Mouse (Mus musculus): ENCODE measurements at regions not wholly inside any gene's neighbourhood (a gene's known extent, or its start where the extent isn't known, plus 50 kb on each side); places are given as distances from the start of the nearest gene placed in this dataset.

DNA sequence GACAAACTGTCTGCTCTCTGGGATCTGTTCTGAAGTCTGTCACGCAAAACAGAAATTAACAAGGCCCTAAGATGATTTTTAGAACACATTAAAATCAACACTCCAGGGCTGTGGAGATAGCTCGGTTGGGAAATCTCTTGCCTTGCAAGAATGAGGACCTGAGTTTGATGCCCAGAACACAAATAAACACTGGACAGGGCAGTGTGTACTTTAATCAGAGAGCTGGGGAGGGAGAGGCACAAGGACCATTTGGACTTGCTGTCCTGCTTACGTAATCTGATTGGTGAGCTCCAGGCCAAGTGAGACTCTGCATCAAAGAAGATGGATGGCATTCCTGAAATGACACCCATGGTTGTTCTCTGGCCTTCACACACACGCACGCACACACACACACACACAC is 111.2 kb upstream of the Stac start:
- no peak overlapping the region for H3K4me2 ChIP-seq
- no peak overlapping the region for H3K4me3 ChIP-seq (replicated peaks)
- H3K9me3 ChIP-seq, result no peaks in the 10 kb centered on the region
- H3K36me3 ChIP-seq (replicated peaks), result no peaks in the 10 kb centered on the region
- no peaks in the 10 kb centered on the region for H3K27me3 ChIP-seq
- no peaks in the 10 kb centered on the region for H3K4me1 ChIP-seq
- WGBS, result 89% methylated on average over 5 of the region's 5 CpGs
- ATAC-seq (ENCODE audit: low FRiP score), result no peak
- H3K27ac ChIP-seq, result no peak overlapping the region
- no peak overlapping the region for H3K9ac ChIP-seq

DNA sequence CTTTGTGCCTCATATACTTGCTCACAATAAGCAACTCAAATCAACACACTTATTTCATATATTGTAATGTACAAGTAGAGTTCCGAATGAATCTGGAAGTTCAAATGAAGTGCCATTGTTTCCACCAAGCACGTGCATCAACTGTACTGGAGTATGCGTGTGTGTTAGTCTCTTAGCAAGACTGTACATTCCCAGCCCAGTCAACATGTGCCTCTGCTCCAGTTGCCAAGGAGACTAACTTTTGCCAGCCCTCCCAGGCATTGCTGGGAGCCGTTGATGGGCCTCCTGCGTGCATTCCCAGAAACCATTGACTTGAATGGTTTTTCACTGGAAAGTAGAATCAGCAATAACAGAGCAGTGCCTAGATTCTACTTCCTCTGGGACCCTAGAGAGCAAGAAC is 110.7 kb upstream of the Stac start:
- no peaks in the 10 kb centered on the region for H3K9me3 ChIP-seq
- H3K27ac ChIP-seq, result no peak overlapping the region
- no peaks in the 10 kb centered on the region for H3K27me3 ChIP-seq
- H3K4me3 ChIP-seq (replicated peaks), result no peak overlapping the region
- no peaks in the 10 kb centered on the region for H3K36me3 ChIP-seq (replicated peaks)
- 88% methylated on average over 5 of the region's 5 CpGs for WGBS
- no peak for ATAC-seq (ENCODE audit: low FRiP score)
- H3K4me2 ChIP-seq, result no peak overlapping the region
- no peaks in the 10 kb centered on the region for H3K4me1 ChIP-seq
- no peak overlapping the region for H3K9ac ChIP-seq

DNA sequence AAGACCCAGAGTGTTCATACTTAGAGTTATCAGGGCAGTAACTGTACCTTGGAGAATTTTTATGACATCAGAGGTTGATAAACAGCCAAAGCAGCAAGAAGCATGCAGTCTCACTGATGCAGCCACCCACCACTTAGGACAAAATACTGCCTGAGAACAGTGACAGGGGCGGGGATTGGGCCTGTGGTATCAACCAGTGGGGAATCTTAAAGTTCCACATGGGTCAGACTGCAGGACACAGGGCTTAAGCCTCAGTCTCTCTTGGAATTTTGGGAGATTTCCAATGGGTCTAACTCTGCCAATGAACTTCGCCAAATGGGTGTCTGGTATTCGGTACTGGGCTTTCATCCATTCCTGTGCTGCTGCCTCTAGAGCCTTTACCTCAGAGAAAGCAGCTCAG is 88.8 kb upstream of the Stac start:
- no peaks in the 10 kb centered on the region for H3K4me1 ChIP-seq
- no peak overlapping the region for H3K4me2 ChIP-seq
- H3K4me3 ChIP-seq (replicated peaks), result no peak overlapping the region
- WGBS, result 83% methylated on average over 3 of the region's 3 CpGs
- ATAC-seq (ENCODE audit: low FRiP score), result no peak
- H3K9ac ChIP-seq, result no peak overlapping the region
- no peaks in the 10 kb centered on the region for H3K27me3 ChIP-seq
- no peak overlapping the region for H3K27ac ChIP-seq
- H3K36me3 ChIP-seq (replicated peaks), result no peaks in the 10 kb centered on the region
- H3K9me3 ChIP-seq, result no peaks in the 10 kb centered on the region

DNA sequence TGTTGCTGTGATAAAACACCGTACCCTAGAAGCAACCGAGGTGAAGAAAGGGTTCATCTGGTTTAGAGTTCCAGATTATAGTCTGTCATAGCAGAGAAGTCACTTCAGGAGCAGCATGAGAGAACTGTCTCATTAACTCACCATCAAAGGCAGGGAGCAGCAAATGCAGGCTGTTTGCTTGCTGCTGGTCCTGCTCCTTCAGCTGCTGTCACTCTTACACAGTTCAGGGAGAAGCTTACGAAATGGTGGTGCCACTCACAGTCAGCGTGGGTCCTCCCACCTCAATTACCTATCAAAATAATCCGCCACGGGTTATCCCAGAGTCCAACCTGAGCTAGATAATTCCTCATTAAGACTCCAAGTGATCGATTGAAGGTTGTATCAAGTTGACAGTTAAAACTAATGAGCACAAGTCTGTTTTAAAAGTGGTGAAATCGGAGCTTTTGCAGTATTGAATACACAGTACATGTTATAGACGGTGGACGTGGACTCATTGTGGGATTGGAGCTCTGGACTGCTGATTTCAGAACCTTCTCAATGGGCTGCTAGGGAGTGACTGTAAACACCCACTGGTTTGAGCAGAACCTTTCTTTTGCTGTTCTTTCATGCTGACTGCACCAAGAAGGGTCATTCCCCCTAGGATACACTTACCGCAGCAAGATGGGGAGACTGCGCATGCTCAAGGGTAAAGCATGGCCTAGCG is 87.4 kb upstream of the Stac start:
- Histone ChIP-seq H3K27ac (no peak overlapping the region), H3K9me3 (no peaks in the 10 kb centered on the region), H3K4me3 (replicated peaks) (no peak overlapping the region), H3K27me3 (no peaks in the 10 kb centered on the region), H3K4me2 (no peak overlapping the region), H3K9ac (no peak overlapping the region), H3K4me1 (no peaks in the 10 kb centered on the region), H3K36me3 (replicated peaks) (no peaks in the 10 kb centered on the region)
- 65% methylated on average over 13 of the region's 13 CpGs for WGBS
- ATAC-seq (ENCODE audit: low FRiP score), result peak; percentile 76; the same call in 1 of the 2 replicates

DNA sequence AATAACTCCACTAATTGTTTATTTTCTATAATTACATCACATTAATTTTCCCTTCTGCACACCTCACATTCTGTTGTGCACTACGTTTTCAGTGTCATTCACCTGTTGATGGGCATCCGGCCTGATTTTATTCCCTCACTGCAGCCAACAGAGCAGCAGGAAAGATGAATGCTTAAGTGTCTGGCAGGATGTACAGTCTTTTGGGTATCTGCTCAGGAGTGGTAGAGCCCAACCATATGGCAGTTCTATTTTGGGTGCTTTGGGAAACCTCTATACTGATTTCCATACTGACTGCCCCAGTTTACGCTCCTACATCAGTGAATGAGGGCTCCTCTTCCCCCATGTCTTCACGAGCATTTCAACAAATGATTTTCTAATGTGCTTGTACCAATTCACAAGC is 84.1 kb upstream of the Stac start:
- Histone ChIP-seq H3K9me3 (no peaks in the 10 kb centered on the region), H3K27ac (no peak overlapping the region), H3K4me1 (no peaks in the 10 kb centered on the region), H3K36me3 (replicated peaks) (no peaks in the 10 kb centered on the region), H3K27me3 (no peaks in the 10 kb centered on the region), H3K9ac (no peak overlapping the region), H3K4me3 (replicated peaks) (no peak overlapping the region), H3K4me2 (no peak overlapping the region)
- 89% methylated on average over 4 of the region's 4 CpGs for WGBS
- ATAC-seq (ENCODE audit: low FRiP score), result no peak

DNA sequence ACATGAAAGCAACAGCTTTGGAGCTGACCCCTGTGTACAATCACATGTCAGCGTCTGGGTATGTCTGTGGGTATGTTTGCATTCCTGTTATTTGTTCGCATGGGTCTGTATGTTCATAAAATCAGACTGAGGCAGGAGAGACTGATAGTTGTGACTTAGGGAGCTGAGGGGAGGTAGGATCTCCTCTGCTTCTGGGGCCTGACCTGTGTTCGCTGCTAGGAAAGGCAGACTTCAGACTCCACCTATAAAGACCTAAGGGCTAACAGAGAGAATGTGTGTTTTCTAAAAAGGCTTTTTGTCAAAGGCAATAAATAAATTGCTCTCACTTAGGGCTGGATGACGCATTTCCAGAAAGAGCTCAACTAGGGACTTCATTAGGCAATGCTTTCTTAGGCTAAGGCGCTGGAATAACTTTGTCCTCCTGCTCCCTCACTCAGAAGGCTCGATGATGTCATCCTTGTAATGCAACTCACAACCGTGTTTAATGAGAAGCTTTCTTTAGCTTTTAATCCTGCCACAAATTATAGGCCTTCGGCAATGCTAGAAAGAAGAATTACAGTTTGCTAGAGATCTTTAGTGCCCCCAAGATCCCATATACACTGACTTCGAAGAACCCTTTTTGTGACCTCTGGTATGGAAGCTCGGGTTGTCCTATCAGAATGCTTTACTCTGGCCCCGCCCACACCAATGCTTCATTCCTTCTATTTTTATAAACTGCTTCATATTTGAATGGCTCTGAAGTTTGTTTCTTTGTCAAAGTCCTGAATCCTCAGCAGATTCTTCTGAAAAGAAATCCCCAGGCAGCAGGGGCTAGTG is 72.7 kb upstream of the Stac start:
- Histone ChIP-seq H3K4me3 (replicated peaks) (no peak overlapping the region), H3K36me3 (replicated peaks) (no peaks in the 10 kb centered on the region), H3K27me3 (no peaks in the 10 kb centered on the region), H3K4me1 (peaks cover 11% of the 10 kb centered on the region; the same call in 1 of the 2 replicates), H3K27ac (0 out of 2 replicates have a peak overlapping the region, but pooled peaks have one; percentile 19), H3K9ac (no peak overlapping the region), H3K4me2 (no peak overlapping the region), H3K9me3 (no peaks in the 10 kb centered on the region)
- 59% methylated on average over 11 of the region's 11 CpGs for WGBS
- ATAC-seq (ENCODE audit: low FRiP score), result peak; percentile 79; the same call in 1 of the 2 replicates

DNA sequence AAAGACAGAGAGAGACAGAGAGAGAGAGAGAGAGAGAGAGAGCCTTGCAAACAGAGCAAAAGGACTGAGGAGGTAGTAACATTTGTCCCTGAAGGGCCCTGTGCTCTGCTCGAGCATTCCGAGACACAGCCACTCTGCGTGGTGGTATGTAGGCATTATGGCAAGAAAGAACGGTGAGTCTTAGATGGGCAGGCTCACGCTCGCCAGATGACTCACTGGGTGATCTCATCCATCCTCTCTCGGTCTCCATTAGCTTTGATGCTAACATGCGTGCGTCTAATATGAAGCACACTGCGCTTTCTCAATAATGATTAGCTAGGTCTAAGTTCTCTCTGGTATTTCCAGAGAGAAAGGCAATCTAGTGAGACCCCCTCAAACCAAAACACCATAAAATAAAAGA is 65.1 kb upstream of the Stac start:
- Histone ChIP-seq H3K27me3 (no peaks in the 10 kb centered on the region), H3K9me3 (no peaks in the 10 kb centered on the region), H3K4me3 (replicated peaks) (no peak overlapping the region), H3K4me2 (no peak overlapping the region), H3K4me1 (no peaks in the 10 kb centered on the region), H3K36me3 (replicated peaks) (no peaks in the 10 kb centered on the region), H3K9ac (no peak overlapping the region), H3K27ac (no peak overlapping the region)
- WGBS, result 83% methylated on average over 10 of the region's 10 CpGs
- ATAC-seq (ENCODE audit: low FRiP score), result no peak

DNA sequence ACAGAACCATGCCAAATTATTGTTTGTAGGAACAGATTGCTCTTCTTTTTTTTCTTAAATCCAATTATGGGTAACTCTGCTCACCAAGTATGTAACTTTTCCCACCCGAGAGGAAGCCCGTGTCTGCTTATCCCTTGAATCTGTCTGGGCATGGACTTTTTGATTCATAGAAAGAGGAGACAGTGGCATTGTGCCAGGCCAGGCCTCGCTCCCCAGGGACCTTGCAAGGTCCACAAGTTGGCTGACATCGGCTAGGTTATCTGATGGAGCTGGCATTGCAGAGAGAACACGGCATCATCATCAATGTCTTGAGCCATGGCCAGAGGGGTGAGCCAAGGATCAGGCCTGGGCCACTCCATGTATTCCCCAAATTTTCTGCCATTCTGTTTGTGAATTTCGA is 56.0 kb upstream of the Stac start:
- 87% methylated on average over 6 of the region's 6 CpGs for WGBS
- no peak for ATAC-seq (ENCODE audit: low FRiP score)
- Histone ChIP-seq H3K4me2 (no peak overlapping the region), H3K9ac (no peak overlapping the region), H3K27ac (no peak overlapping the region), H3K4me1 (no peaks in the 10 kb centered on the region), H3K27me3 (no peaks in the 10 kb centered on the region), H3K36me3 (replicated peaks) (no peaks in the 10 kb centered on the region), H3K4me3 (replicated peaks) (no peak overlapping the region), H3K9me3 (no peaks in the 10 kb centered on the region)

DNA sequence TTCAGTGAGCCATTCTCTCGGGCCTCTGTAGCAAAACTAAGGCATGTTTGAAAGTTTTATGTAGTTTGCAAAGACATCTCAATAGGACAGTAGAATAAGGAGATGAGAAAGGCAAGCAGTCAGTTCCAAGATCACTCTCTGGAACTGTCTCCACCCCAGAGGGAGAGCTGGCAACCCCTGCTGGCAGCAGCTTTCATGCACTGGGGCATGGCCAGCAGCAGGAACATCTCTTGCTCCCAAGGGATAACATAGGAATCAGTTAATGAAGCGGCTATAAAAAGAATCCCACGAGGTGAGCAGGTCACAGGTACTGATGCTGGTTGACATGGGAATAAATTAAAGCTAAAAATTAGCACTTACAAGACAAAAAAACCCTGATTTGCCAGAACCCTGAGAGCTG is 55.1 kb upstream of the Stac start:
- 48% methylated on average over 3 of the region's 3 CpGs for WGBS
- H3K9ac ChIP-seq, result no peak overlapping the region
- no peak overlapping the region for H3K4me3 ChIP-seq (replicated peaks)
- no peaks in the 10 kb centered on the region for H3K36me3 ChIP-seq (replicated peaks)
- ATAC-seq (ENCODE audit: low FRiP score), result no peak
- no peaks in the 10 kb centered on the region for H3K9me3 ChIP-seq
- H3K4me1 ChIP-seq, result no peaks in the 10 kb centered on the region
- H3K27me3 ChIP-seq, result no peaks in the 10 kb centered on the region
- no peak overlapping the region for H3K4me2 ChIP-seq
- H3K27ac ChIP-seq, result no peak overlapping the region
